Mouse (Mus musculus) CH12.LX (cell line): ENCODE data around the gene Prm2. TPM values are rescaled to one million over a fixed set of nuclear protein-coding genes. Genes with fewer than 3 reads are reported as not detected.
"Not testable (repeated sequence)": the region's sequence is repeated elsewhere in the genome, so short reads cannot be mapped to it uniquely, and the experiment has no call there.

Experiments
- DNase-seq: peaks from one replicate; pipeline ENCODE4 v3.0.0-alpha.2; 2013; ENCODE audit errors: extremely low read depth
- H3K27ac ChIP-seq: 2 replicates; pipeline ENCODE4 v1.5.1; 2012; ENCODE audit warnings: low read depth, mild to moderate bottlenecking, control low read depth, moderate library complexity; ENCODE audit not compliant: insufficient read depth
- H3K27me3 ChIP-seq: replicated peaks from 2 replicates; pipeline ENCODE3; 2012; ENCODE audit warnings: inconsistent platforms
- H3K36me3 ChIP-seq, 2 experiments: replicated peaks in 1 of 2; 2 replicates each; pipeline versions ENCODE3 to v1.6.1; 2012; ENCODE audit warnings: inconsistent platforms in 1 of 2, low read length in 1 of 2, mild to moderate bottlenecking in 1 of 2, mixed read lengths in 1 of 2, moderate library complexity in 1 of 2; ENCODE audit not compliant: control insufficient read depth in 1 of 2, insufficient read depth in 1 of 2
- H3K4me1 ChIP-seq, 2 experiments: 2 replicates each; pipeline ENCODE4 v1.6.1; 2012; ENCODE audit warnings: inconsistent platforms in 1 of 2, moderate library complexity in 1 of 2; ENCODE audit not compliant: insufficient read depth in 2 of 2, control insufficient read depth in 1 of 2
- H3K4me2 ChIP-seq: 2 replicates; pipeline ENCODE4 v1.6.1; 2012; ENCODE audit warnings: low read depth, mild to moderate bottlenecking, control low read depth; ENCODE audit not compliant: poor library complexity, insufficient read depth, severe bottlenecking
- H3K4me3 ChIP-seq, 3 experiments: fragments of 150-350 bp in 1 of 3; sonication (generic) in 1 of 3; replicated peaks in 1 of 3; 2 replicates each; pipeline versions ENCODE3 to v1.5.1; 2011 to 2012; ENCODE audit warnings: low read depth in 2 of 3, low read length in 2 of 3, mild to moderate bottlenecking in 2 of 3, moderate library complexity in 2 of 3, control low read depth in 1 of 3, improper control_type of control experiment in 1 of 3, inconsistent platforms in 1 of 3, mixed read lengths in 1 of 3; ENCODE audit not compliant: poor library complexity in 1 of 3
- H3K79me2 ChIP-seq: replicated peaks from 2 replicates; pipeline ENCODE4 v1.6.1; 2012; ENCODE audit warnings: mild to moderate bottlenecking, moderate library complexity; ENCODE audit not compliant: control insufficient read depth, poor library complexity, insufficient read depth, severe bottlenecking; ENCODE audit errors: extremely low read depth
- H3K9ac ChIP-seq: 2 replicates; pipeline ENCODE4 v1.6.1; 2012; ENCODE audit warnings: low read depth, mild to moderate bottlenecking, control low read depth, moderate library complexity; ENCODE audit not compliant: insufficient read depth
- H3K9me3 ChIP-seq: replicated peaks from 2 replicates; pipeline ENCODE3; 2012; ENCODE audit warnings: low read length, inconsistent platforms, mixed read lengths
- BHLHE40 ChIP-seq: IDR thresholded peaks from 2 replicates; pipeline ENCODE4 v1.6.1; 2011; ENCODE audit warnings: mild to moderate bottlenecking, low read depth, low read length, improper control_type of control experiment
- ELF1 ChIP-seq: IDR thresholded peaks from 2 replicates; pipeline ENCODE4 v1.6.1; 2014; ENCODE audit warnings: low read depth, mild to moderate bottlenecking, inconsistent platforms, low read length, improper control_type of control experiment
- IRF4 ChIP-seq: IDR thresholded peaks from 2 replicates; pipeline ENCODE4 v1.6.1; 2014; ENCODE audit warnings: low read depth, mild to moderate bottlenecking, inconsistent platforms, low read length, improper control_type of control experiment
- JUN ChIP-seq: IDR thresholded peaks from 2 replicates; pipeline ENCODE4 v1.6.1; 2011; ENCODE audit warnings: low read depth, mild to moderate bottlenecking, low read length, improper control_type of control experiment, moderate library complexity; ENCODE audit not compliant: insufficient read depth
- JUND ChIP-seq: conservative IDR thresholded peaks from 2 replicates; pipeline ENCODE4 v1.6.1; 2011; ENCODE audit warnings: low read depth, low read length, improper control_type of control experiment
- KAT2A ChIP-seq: IDR thresholded peaks from 2 replicates; pipeline ENCODE4 v1.6.1; 2012; ENCODE audit warnings: low read length, improper control_type of control experiment, inconsistent platforms; ENCODE audit not compliant: insufficient replicate concordance
- MEF2A ChIP-seq: IDR thresholded peaks from 2 replicates; pipeline ENCODE4 v1.6.1; 2014; ENCODE audit warnings: low read depth, mild to moderate bottlenecking, inconsistent platforms, low read length, improper control_type of control experiment, borderline replicate concordance
- NELFE ChIP-seq: IDR thresholded peaks from 2 replicates; pipeline ENCODE4 v1.6.1; 2011; ENCODE audit warnings: low read depth, low read length, improper control_type of control experiment
- NRF1 ChIP-seq: IDR thresholded peaks from 2 replicates; pipeline ENCODE4 v1.6.1; 2014; ENCODE audit warnings: low read depth, mild to moderate bottlenecking, inconsistent platforms, low read length, improper control_type of control experiment, moderate library complexity
- PAX5 ChIP-seq: IDR thresholded peaks from 2 replicates; pipeline ENCODE4 v1.6.1; 2012; ENCODE audit warnings: low read length, inconsistent platforms, mixed read lengths
- POLR2A ChIP-seq: IDR thresholded peaks from 2 replicates; pipeline ENCODE4 v1.6.1; 2011; ENCODE audit warnings: low read depth, mild to moderate bottlenecking, improper control_type of control experiment, low read length
- RAD21 ChIP-seq: IDR thresholded peaks from 2 replicates; pipeline ENCODE4 v1.6.1; 2011; ENCODE audit warnings: low read depth, mild to moderate bottlenecking, low read length, improper control_type of control experiment, moderate library complexity
- SMC3 ChIP-seq: IDR thresholded peaks from 2 replicates; pipeline ENCODE4 v1.6.1; 2011; ENCODE audit warnings: low read depth, low read length, improper control_type of control experiment
- TBP ChIP-seq: conservative IDR thresholded peaks from 2 replicates; pipeline ENCODE4 v1.6.1; 2011; ENCODE audit warnings: low read depth, low read length, improper control_type of control experiment
- USF1 ChIP-seq: IDR thresholded peaks from 2 replicates; pipeline ENCODE4 v1.6.1; 2014; ENCODE audit warnings: low read depth, mild to moderate bottlenecking, inconsistent platforms, low read length, improper control_type of control experiment
- USF2 ChIP-seq: conservative IDR thresholded peaks from 2 replicates; pipeline ENCODE4 v1.6.1; 2011; ENCODE audit warnings: low read depth, low read length, improper control_type of control experiment
- ZC3H11A ChIP-seq: IDR thresholded peaks from 2 replicates; pipeline ENCODE4 v1.6.1; 2012; ENCODE audit warnings: low read depth, mild to moderate bottlenecking, inconsistent platforms, low read length, improper control_type of control experiment
- ZMIZ1 ChIP-seq: IDR thresholded peaks from 2 replicates; pipeline ENCODE4 v1.6.1; 2012; ENCODE audit warnings: low read depth, mild to moderate bottlenecking, inconsistent platforms, low read length, improper control_type of control experiment
- dilution Hi-C: fragments of 300-500 bp; cut with MboI; formaldehyde crosslinking; loops from 2 replicates; pipeline ENCODE4 v1.14.3; 2020; ENCODE audit warnings: low sequenced_read_pairs; ENCODE audit not compliant: extremely low pct_unique_long_range_greater_than_20kb, extremely low pct_ligation_motif_present
- in situ Hi-C: fragments of 300-500 bp; cut with MboI; formaldehyde crosslinking; loops from 3 replicates; pipeline ENCODE4 v1.14.3; 2019; ENCODE audit warnings: low sequenced_read_pairs, low pct_ligation_motif_present, low pct_unique_long_range_greater_than_20kb, mixed read lengths
- polyA plus RNA-seq: library from polyadenylated mRNA; unstranded; fragments of >175 nt; gene quantifications from 2 replicates; pipeline ENCODE4 v1.2.1, GENCODE M21; 2012; ENCODE audit warnings: low read depth; ENCODE audit not compliant: insufficient read length
- total RNA-seq, 2 experiments: library from RNA; depleted of rRNA; stranded (reverse); fragments of 300-350 nt in 1 of 2; fragments of >200 nt in 1 of 2; gene quantifications; 2 replicates each; pipeline ENCODE4 v1.2.3; 2012 to 2014

Prm2 gene
- total and polyA plus RNA-seq, 3 experiments = not detected

DNA sequence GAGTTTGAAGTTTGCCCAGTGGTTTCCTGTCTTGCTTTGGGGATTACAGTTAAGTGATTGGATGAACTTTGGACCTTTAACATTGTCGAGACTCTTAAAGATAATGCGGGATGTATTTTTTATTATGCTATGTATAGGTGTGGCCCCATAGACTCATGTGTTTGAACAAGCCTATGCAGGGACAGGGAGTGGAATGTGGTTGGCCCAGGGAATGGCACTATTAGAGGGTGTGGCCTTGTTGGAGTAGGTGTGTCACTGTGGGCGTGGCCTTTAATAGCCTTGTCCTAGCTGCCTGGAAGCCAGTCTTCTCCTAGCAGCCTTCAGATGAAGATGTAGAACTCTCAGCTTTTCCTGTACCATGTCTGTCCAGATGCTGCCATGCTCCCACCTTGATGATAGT lies 6.5 kb upstream of the Prm2 start:
- H3K4me3 ChIP-seq, H3K36me3 ChIP-seq, H3K27me3 ChIP-seq, H3K27ac ChIP-seq, DNase-seq, H3K9ac ChIP-seq, H3K4me2 ChIP-seq, H3K79me2 ChIP-seq, in situ Hi-C loops, dilution Hi-C loops, H3K9me3 ChIP-seq: not testable (repeated sequence)
- peaks cover 11 to 22% of the 10 kb centered on the region in 2 experiments for H3K4me1 ChIP-seq

DNA sequence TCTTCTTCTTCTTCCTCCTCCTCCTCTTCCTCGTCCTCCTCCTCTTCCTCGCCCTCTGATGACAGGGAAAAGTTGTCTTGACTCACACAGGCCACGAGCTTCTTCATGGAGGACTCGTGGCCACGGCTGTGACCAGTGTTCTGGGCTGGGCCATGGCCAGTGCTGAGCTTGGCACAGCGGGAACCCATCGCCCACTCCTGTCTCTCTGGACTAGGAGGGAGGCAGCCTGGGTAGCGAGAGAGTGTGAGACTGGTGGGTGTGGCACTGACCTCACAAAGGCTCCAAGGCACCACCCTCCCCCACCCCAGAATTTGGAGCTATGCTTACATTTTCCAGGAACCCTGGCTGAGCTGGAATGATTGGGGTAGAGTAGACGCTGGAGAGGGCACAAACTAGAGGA lies 5.2 kb downstream of the Prm2 start, which contains the start of gene Prm3:
Prm3 (minus strand) TSS at position 213 of the 400 bp plus-strand sequence.
- Histone ChIP-seq H3K27ac (no peak within 1 kb of the TSS), H3K9me3 (no peaks in the 10 kb centered on the region), H3K27me3 (no peaks in the 10 kb centered on the region), H3K79me2 (no peaks in the 10 kb centered on the region), H3K4me1 (peaks cover 31 to 37% of the 10 kb centered on the region in 2 experiments), H3K4me2 (no peak within 1 kb of the TSS), H3K36me3 (no peaks in the 10 kb centered on the region), H3K4me3 (no peak within 1 kb of the TSS), H3K9ac (no peak within 1 kb of the TSS)
- dilution Hi-C loops (no loop called here), in situ Hi-C loops (loop anchor here (5.0 kb wide), 1 partner anchor 42 kb away; no protein-coding TSS in a partner anchor)
- no peak for DNase-seq
- TF ChIP-seq JUND (no peak), NELFE (no peak), RAD21 (no peak), ZMIZ1 (no peak), JUN (no peak), POLR2A (no peak), ZC3H11A (no peak), IRF4 (no peak), USF2 (no peak), NRF1 (no peak), BHLHE40 (no peak), SMC3 (no peak), PAX5 (no peak), TBP (no peak), ELF1 (no peak), MEF2A (no peak), USF1 (no peak), KAT2A (no peak)
